ENCODE assay signal across 7 mouse cellular contexts in the genomic region with DNA sequence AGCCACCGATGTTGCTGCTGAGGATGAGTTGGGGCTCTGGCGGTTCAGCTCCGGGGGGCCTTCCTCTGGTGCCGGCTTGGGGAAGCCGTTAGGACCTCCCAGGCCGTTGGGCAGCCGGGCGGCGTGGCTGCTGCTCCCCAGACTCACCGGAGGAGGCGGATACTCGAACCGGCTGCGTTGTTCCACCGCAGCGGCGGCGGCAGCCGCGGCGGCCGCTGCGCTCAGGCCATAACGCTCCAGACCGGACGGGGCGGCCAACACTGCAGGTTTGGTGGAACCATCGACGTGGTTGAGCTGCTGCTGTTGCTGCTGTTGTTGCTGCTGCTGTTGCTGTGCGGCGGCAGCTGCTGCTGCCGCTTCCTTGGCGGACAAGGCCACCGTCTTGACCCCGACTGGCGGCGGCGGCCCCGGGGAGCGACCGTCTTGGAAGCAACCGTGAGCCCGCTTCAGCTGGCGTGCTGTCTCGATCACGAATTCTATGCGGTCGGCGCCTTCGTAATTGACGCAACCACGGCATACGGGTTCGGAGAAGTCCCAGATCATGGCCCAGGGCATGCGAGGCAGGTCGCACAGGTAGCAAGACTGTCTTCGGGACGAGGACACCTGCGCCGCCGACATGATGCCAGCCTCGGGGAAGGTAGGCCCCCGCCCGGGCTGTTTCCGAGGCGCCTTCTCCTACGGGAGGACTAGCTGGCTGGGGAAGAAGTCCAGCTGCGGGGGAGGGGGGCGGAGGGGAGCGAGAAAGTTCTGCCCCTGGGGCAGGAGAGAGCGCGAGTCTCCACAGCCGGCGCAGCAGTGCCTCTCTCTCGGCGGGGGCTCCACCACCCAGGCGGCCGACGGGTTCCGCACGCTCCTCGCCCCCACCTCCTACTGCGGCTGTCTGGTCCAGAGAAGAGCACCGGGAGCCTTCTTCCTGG. TPM values are rescaled to one million over a fixed set of nuclear protein-coding genes. Genes with fewer than 3 reads are reported as not detected.
A peak's percentile ranks its signal among the peaks of the same experiment; 100 is the strongest.
DNase-seq lines count a peak whose midpoint lies in the region; ATAC-seq and TF ChIP-seq lines count a peak whose summit lies in the region.

No protein-coding gene starts in this region.

- no peak for TF ChIP-seq POLR2A in ES-Bruce4 (IDR thresholded peaks at IDR 0.05; ENCODE audit: insufficient read depth, low read length)

- under 1% methylated on average over 82 of the region's 84 CpGs for WGBS in embryonic facial prominence, embryonic 13.5 days
- under 1% methylated on average over 81 of the region's 84 CpGs for WGBS in heart, embryonic 14.5 days
- WGBS in stomach, embryonic 14.5 days = under 1% methylated on average over 78 of the region's 84 CpGs

- H3K36me3 ChIP-seq in ES-Bruce4 (ENCODE audit: control insufficient read depth, insufficient read depth, low read length, poor library complexity, severe bottlenecking) = peaks cover 18% of the 10 kb centered on the region
- H3K36me3 ChIP-seq in embryonic facial prominence, embryonic 13.5 days = peaks cover 18% of the 10 kb centered on the region
- H3K36me3 ChIP-seq in heart, embryonic 14.5 days (ENCODE audit: control insufficient read depth, insufficient read depth, low read length) = peaks cover 24% of the 10 kb centered on the region
- H3K36me3 ChIP-seq in stomach, embryonic 14.5 days (ENCODE audit: control insufficient read depth, insufficient read depth, low read length) = peaks cover 4% of the 10 kb centered on the region

- H3K27ac ChIP-seq in ES-Bruce4 (ENCODE audit: insufficient read depth, low read length) = peak overlapping the region; percentile 81
- H3K27ac ChIP-seq in embryonic facial prominence, embryonic 13.5 days = peak overlapping the region; percentile 100
- peak overlapping the region; percentile 100 for H3K27ac ChIP-seq in heart, embryonic 14.5 days (replicated peaks in 1 of 2; ENCODE audit: control insufficient read depth in 1 of 2, insufficient read depth in 1 of 2, low read depth in 2 of 2, low read length in 2 of 2)
- peak overlapping the region; percentile 100 for H3K27ac ChIP-seq in stomach, embryonic 14.5 days (ENCODE audit: low read length)

- 0 out of 2 replicates have a peak, but pooled peaks have one; percentile 25 for TF ChIP-seq EP300 in ES-Bruce4 (IDR thresholded peaks at IDR 0.05; ENCODE audit: insufficient read depth, low read depth, low read length)

- no peaks in the 10 kb centered on the region for H3K27me3 ChIP-seq in ES-Bruce4 (ENCODE audit: control insufficient read depth, insufficient read depth, low read length, poor library complexity, severe bottlenecking)
- no peaks in the 10 kb centered on the region for H3K27me3 ChIP-seq in embryonic facial prominence, embryonic 13.5 days
- no peaks in the 10 kb centered on the region for H3K27me3 ChIP-seq in heart, embryonic 14.5 days (ENCODE audit: control insufficient read depth, insufficient read depth, low read length)
- no peaks in the 10 kb centered on the region for H3K27me3 ChIP-seq in stomach, embryonic 14.5 days (ENCODE audit: control insufficient read depth, insufficient read depth, low read length)

- DNase-seq in adipocyte (ENCODE audit: low spot score) = peak; percentile 75
- DNase-seq in kidney, postnatal 14 days = peak; percentile 74

- no peak for ATAC-seq in embryonic facial prominence, embryonic 13.5 days (ENCODE audit: insufficient number of reproducible peaks, insufficient read depth, low FRiP score, low TSS enrichment, low read depth)
- no peak for ATAC-seq in heart, embryonic 14.5 days (ENCODE audit: insufficient number of reproducible peaks, insufficient read depth, low FRiP score, low read depth)
- peak; percentile 12; the same call in 1 of the 2 replicates for ATAC-seq in megakaryocyte, adult 5-6 weeks (ENCODE audit: poor library complexity, severe bottlenecking)
- ATAC-seq in stomach, embryonic 14.5 days (ENCODE audit: insufficient number of reproducible peaks, insufficient read depth, low FRiP score, low read depth) = no peak

- peak overlapping the region; percentile 97 for H3K4me2 ChIP-seq in embryonic facial prominence, embryonic 13.5 days
- peak overlapping the region; percentile 93 for H3K4me2 ChIP-seq in heart, embryonic 14.5 days (ENCODE audit: low read length)
- H3K4me2 ChIP-seq in stomach, embryonic 14.5 days (replicated peaks; ENCODE audit: low read depth, low read length) = peak overlapping the region; percentile 97

- peak overlapping the region; percentile 90 for H3K4me3 ChIP-seq in ES-Bruce4 (ENCODE audit: low read depth, low read length)
- peak overlapping the region; percentile 91 for H3K4me3 ChIP-seq in embryonic facial prominence, embryonic 13.5 days
- peak overlapping the region; percentile 85 to 88 for H3K4me3 ChIP-seq in heart, embryonic 14.5 days (ENCODE audit: control insufficient read depth in 1 of 2, insufficient read depth in 1 of 2, low read depth in 1 of 2, low read length in 2 of 2)
- H3K4me3 ChIP-seq in stomach, embryonic 14.5 days (ENCODE audit: low read depth, low read length) = peak overlapping the region; percentile 74

- peaks cover 4% of the 10 kb centered on the region for H3K4me1 ChIP-seq in ES-Bruce4 (ENCODE audit: control insufficient read depth, insufficient read depth, low read length)
- peaks cover 60% of the 10 kb centered on the region for H3K4me1 ChIP-seq in embryonic facial prominence, embryonic 13.5 days
- H3K4me1 ChIP-seq in heart, embryonic 14.5 days (ENCODE audit: control insufficient read depth in 2 of 2, insufficient read depth in 2 of 2, low read length in 2 of 2) = peaks cover 23 to 56% of the 10 kb centered on the region in 2 experiments
- peaks cover 44% of the 10 kb centered on the region for H3K4me1 ChIP-seq in stomach, embryonic 14.5 days (ENCODE audit: control insufficient read depth, insufficient read depth, low read length)

- H3K9ac ChIP-seq in ES-Bruce4 (ENCODE audit: low read depth, poor library complexity, severe bottlenecking) = peak overlapping the region; percentile 96
- H3K9ac ChIP-seq in embryonic facial prominence, embryonic 13.5 days = peak overlapping the region; percentile 99
- H3K9ac ChIP-seq in heart, embryonic 14.5 days (ENCODE audit: low read length) = peak overlapping the region; percentile 96
- H3K9ac ChIP-seq in stomach, embryonic 14.5 days (replicated peaks; ENCODE audit: low read depth, low read length) = peak overlapping the region; percentile 92

- H3K9me3 ChIP-seq in ES-Bruce4 (replicated peaks; ENCODE audit: control insufficient read depth, insufficient read depth, low read length, poor library complexity, severe bottlenecking) = no peaks in the 10 kb centered on the region
- no peaks in the 10 kb centered on the region for H3K9me3 ChIP-seq in embryonic facial prominence, embryonic 13.5 days
- H3K9me3 ChIP-seq in heart, embryonic 14.5 days (ENCODE audit: control insufficient read depth, low read length) = no peaks in the 10 kb centered on the region
- no peaks in the 10 kb centered on the region for H3K9me3 ChIP-seq in stomach, embryonic 14.5 days (ENCODE audit: control insufficient read depth, low read depth, low read length)

- TF ChIP-seq CTCF in ES-Bruce4 (IDR thresholded peaks at IDR 0.05; ENCODE audit: low read depth, low read length) = no peak

RNA-seq across cellular contexts. Expression of a gene that starts 1.1 kb away (rescaled TPM):
- 37.9 and 40.3 TPM in 2 replicates for polyA plus RNA-seq in ES-Bruce4 (2011; ENCODE audit: insufficient read depth, insufficient read length, low read depth, missing spikeins)
- 36.5 and 37.7 TPM in 2 replicates for polyA plus RNA-seq in embryonic facial prominence, embryonic 13.5 days (2015; fragmentation: Nextera tagmentation; extraction: Ambion mirVana)
- polyA plus RNA-seq in heart, embryonic 14.5 days (2014; fragmentation: Nextera tagmentation; extraction: Ambion mirVana) = 32.8 and 36.1 TPM in 2 replicates
- total RNA-seq in megakaryocyte, adult 5-6 weeks (2015) = 3.0 and 3.6 TPM in 2 replicates
- 1.4 and 3.5 TPM in 2 replicates for total RNA-seq in megakaryocyte, adult 5-6 weeks (2017)
- 18.2 and 21.6 TPM in 2 replicates for polyA plus RNA-seq in stomach, embryonic 14.5 days (2014; fragmentation: Nextera tagmentation; extraction: Ambion mirVana)
